Mouse (Mus musculus): Measurements from ENCODE around the gene Tmem54. TPM values are rescaled to one million over a fixed set of nuclear protein-coding genes. Genes with fewer than 3 reads are reported as not detected.

The Tmem54 gene
- polyA plus RNA-seq, 1 experiment from 2014 or later = 45.9 TPM

DNA sequence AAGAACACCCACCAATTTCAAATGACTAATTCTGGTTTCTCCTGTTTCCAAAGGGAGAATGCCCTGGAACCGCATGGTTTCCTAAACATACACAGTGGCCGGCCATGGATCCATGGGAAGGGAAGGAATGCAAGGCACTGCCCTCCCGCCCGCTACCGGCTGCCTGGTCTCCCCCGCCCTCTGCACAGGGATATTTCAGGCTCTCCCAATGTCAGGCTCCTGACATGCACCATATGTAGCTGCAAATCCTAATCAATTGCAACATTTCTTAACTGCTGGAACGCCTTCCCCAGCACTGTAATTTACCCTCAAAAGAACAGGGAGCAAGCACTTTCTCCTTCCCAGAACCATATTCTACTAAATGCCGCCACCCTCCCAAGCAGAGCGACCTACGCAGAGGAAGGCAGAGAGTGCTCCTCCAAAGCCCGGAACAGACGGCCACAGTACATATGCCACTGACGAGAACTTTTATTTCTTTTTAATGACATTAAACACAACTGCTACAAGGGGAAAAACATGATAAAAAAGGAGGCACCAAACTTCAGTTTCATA, 42.3 kb downstream of the Tmem54 start:
- 71% methylated on average over 13 of the region's 13 CpGs for WGBS
- DNase-seq (ENCODE audit: low spot score) = peak; percentile 47
- Histone ChIP-seq H3K9ac (ENCODE audit: low read length) (no peak overlapping the region), H3K4me2 (ENCODE audit: low read length) (no peak overlapping the region), H3K4me1 (replicated peaks; ENCODE audit: control insufficient read depth, insufficient read depth, low read length) (peaks cover 8% of the 10 kb centered on the region; the same call in 1 of the 2 replicates), H3K4me3 (ENCODE audit: low read depth, low read length) (no peak overlapping the region), H3K9me3 (ENCODE audit: control insufficient read depth, low read length) (no peaks in the 10 kb centered on the region), H3K27ac (ENCODE audit: low read depth) (no peak overlapping the region), H3K27me3 (replicated peaks; ENCODE audit: control insufficient read depth, insufficient read depth, low read length) (no peaks in the 10 kb centered on the region), H3K36me3 (ENCODE audit: control insufficient read depth, insufficient read depth, low read length) (peaks cover 45% of the 10 kb centered on the region)
- ATAC-seq (replicated peaks; ENCODE audit: low FRiP score, low TSS enrichment, low read depth) = no peak

GRCm38 (mm10) chr4:129149321-129149720, 44.0 kb downstream of the Tmem54 start:
- Histone ChIP-seq H3K4me2 (ENCODE audit: low read length) (no peak overlapping the region), H3K4me3 (ENCODE audit: low read depth, low read length) (no peak overlapping the region), H3K27me3 (replicated peaks; ENCODE audit: control insufficient read depth, insufficient read depth, low read length) (no peaks in the 10 kb centered on the region), H3K36me3 (ENCODE audit: control insufficient read depth, insufficient read depth, low read length) (peaks cover 58% of the 10 kb centered on the region), H3K9me3 (ENCODE audit: control insufficient read depth, low read length) (no peaks in the 10 kb centered on the region), H3K27ac (ENCODE audit: low read depth) (no peak overlapping the region), H3K4me1 (replicated peaks; ENCODE audit: control insufficient read depth, insufficient read depth, low read length) (peaks cover 4% of the 10 kb centered on the region; the same call in 1 of the 2 replicates), H3K9ac (ENCODE audit: low read length) (no peak overlapping the region)
- WGBS = 82% methylated on average over 1 of the region's 1 CpGs
- ATAC-seq (replicated peaks; ENCODE audit: low FRiP score, low TSS enrichment, low read depth) (no peak), DNase-seq (ENCODE audit: low spot score) (no peak)

DNA sequence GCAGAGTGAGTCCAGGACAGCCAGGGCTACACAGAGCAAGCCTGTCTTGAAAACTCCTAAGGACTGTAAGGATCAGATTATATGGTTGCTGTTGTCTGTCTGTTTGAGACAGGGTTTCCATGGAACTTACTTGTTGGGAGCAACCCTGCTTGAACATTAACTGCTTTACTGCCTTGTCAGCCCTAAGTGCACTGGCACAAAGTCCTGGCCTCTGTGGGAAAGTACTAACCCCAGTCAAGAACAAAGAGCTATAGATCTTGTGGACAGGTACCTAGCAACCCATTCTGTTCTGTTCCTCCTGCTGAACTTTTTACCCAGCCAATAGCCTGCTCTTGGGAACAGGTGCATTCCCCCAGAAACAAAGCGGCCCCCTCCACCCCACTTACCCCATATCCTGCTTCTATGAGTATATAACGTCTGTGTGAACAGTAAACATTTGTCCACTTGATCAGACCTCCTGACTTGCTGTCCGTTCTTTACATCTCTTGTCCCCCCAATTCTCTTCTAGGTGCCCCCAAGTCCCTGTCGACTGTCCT, 46.0 kb downstream of the Tmem54 start:
- peaks cover 4% of the 10 kb centered on the region; the same call in 1 of the 2 replicates for H3K4me1 ChIP-seq (replicated peaks; ENCODE audit: control insufficient read depth, insufficient read depth, low read length)
- no peak overlapping the region for H3K4me3 ChIP-seq (ENCODE audit: low read depth, low read length)
- H3K9me3 ChIP-seq (ENCODE audit: control insufficient read depth, low read length) = no peaks in the 10 kb centered on the region
- no peak overlapping the region for H3K4me2 ChIP-seq (ENCODE audit: low read length)
- H3K36me3 ChIP-seq (ENCODE audit: control insufficient read depth, insufficient read depth, low read length) = peaks cover 75% of the 10 kb centered on the region
- no peaks in the 10 kb centered on the region for H3K27me3 ChIP-seq (replicated peaks; ENCODE audit: control insufficient read depth, insufficient read depth, low read length)
- DNase-seq (ENCODE audit: low spot score) = no peak
- no peak overlapping the region for H3K9ac ChIP-seq (ENCODE audit: low read length)
- WGBS = 77% methylated on average over 4 of the region's 4 CpGs
- no peak overlapping the region for H3K27ac ChIP-seq (ENCODE audit: low read depth)
- ATAC-seq (replicated peaks; ENCODE audit: low FRiP score, low TSS enrichment, low read depth) = no peak

DNA sequence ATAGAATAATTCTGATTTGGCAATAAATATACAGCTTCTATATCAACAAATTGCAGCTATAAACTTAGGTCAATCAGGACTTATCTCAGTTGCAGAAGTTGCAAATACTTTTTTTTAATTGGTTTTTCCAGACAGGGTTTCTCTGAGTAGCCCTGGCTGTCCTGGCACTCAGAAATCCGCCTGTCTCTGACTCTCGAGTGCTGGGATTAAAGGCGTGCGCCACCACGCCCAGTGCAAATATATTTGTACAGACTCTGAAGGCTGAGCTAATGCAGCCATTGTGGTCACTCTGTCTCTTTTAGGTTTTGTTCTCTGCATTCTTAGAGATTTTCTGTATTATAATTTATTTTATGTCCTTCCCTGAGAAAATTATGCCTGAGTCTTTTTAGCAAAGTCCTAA, 52.2 kb downstream of the Tmem54 start:
- no peaks in the 10 kb centered on the region for H3K9me3 ChIP-seq (ENCODE audit: control insufficient read depth, low read length)
- ATAC-seq (replicated peaks; ENCODE audit: low FRiP score, low TSS enrichment, low read depth) = no peak
- WGBS = 68% methylated on average over 5 of the region's 5 CpGs
- H3K4me2 ChIP-seq (ENCODE audit: low read length) = no peak overlapping the region
- H3K36me3 ChIP-seq (ENCODE audit: control insufficient read depth, insufficient read depth, low read length) = peaks cover 63% of the 10 kb centered on the region
- no peaks in the 10 kb centered on the region for H3K4me1 ChIP-seq (replicated peaks; ENCODE audit: control insufficient read depth, insufficient read depth, low read length)
- H3K9ac ChIP-seq (ENCODE audit: low read length) = no peak overlapping the region
- DNase-seq (ENCODE audit: low spot score) = no peak
- 0 out of 2 replicates have a peak overlapping the region, but pooled peaks have one; percentile 9 for H3K27ac ChIP-seq (ENCODE audit: low read depth)
- H3K4me3 ChIP-seq (ENCODE audit: low read depth, low read length) = no peak overlapping the region
- H3K27me3 ChIP-seq (replicated peaks; ENCODE audit: control insufficient read depth, insufficient read depth, low read length) = no peaks in the 10 kb centered on the region

DNA sequence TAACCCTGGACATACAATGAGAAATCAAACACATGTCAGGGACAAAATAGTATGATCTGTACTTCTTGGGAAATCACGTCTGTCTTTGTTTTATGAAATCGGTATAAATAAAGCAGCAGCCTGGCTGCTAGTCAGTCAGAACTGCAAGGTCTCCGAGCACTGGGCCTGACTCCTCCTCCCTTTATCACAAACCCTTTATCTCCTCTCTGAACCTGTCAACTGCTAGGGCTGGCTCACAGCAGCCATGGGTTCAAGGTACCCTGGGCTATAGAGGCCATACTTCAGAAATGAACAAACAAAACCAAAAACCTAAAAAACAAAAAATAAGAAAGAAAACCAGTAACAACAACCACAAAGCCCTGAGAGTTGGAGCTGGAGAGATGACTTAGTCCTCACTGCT, 53.2 kb downstream of the Tmem54 start:
- DNase-seq (ENCODE audit: low spot score) = no peak
- Histone ChIP-seq H3K9ac (ENCODE audit: low read length) (no peak overlapping the region), H3K4me3 (ENCODE audit: low read depth, low read length) (no peak overlapping the region), H3K4me2 (ENCODE audit: low read length) (no peak overlapping the region), H3K27me3 (replicated peaks; ENCODE audit: control insufficient read depth, insufficient read depth, low read length) (no peaks in the 10 kb centered on the region), H3K4me1 (replicated peaks; ENCODE audit: control insufficient read depth, insufficient read depth, low read length) (no peaks in the 10 kb centered on the region), H3K27ac (ENCODE audit: low read depth) (no peak overlapping the region), H3K9me3 (ENCODE audit: control insufficient read depth, low read length) (no peaks in the 10 kb centered on the region), H3K36me3 (ENCODE audit: control insufficient read depth, insufficient read depth, low read length) (peaks cover 57% of the 10 kb centered on the region)
- 59% methylated on average over 3 of the region's 3 CpGs for WGBS
- ATAC-seq (replicated peaks; ENCODE audit: low FRiP score, low TSS enrichment, low read depth) = no peak

DNA sequence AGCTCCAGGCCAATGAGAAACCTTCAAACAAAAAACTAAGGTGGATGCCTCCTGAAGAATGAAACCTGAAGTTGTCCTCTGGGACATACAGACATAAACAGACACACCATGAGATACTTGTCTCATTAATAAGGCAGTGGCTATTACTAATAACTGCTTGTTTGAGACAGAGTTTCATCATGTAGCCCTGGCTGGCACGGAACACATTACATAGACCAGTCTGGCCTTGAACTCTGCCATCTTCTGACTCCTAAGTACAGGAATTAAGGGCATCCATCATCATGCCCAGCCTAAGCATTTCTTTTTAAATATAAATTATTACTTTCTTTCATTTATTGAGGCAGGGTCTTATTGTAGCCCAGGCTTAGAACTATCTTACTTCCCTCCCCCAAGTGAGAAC, 55.7 kb downstream of the Tmem54 start:
- Histone ChIP-seq H3K9ac (ENCODE audit: low read length) (no peak overlapping the region), H3K4me1 (replicated peaks; ENCODE audit: control insufficient read depth, insufficient read depth, low read length) (no peaks in the 10 kb centered on the region), H3K9me3 (ENCODE audit: control insufficient read depth, low read length) (no peaks in the 10 kb centered on the region), H3K27ac (ENCODE audit: low read depth) (no peak overlapping the region), H3K27me3 (replicated peaks; ENCODE audit: control insufficient read depth, insufficient read depth, low read length) (no peaks in the 10 kb centered on the region), H3K4me2 (ENCODE audit: low read length) (no peak overlapping the region), H3K36me3 (ENCODE audit: control insufficient read depth, insufficient read depth, low read length) (peaks cover 51% of the 10 kb centered on the region), H3K4me3 (ENCODE audit: low read depth, low read length) (no peak overlapping the region)
- no peak for ATAC-seq (replicated peaks; ENCODE audit: low FRiP score, low TSS enrichment, low read depth)
- no peak for DNase-seq (ENCODE audit: low spot score)
- 90% methylated on average over 1 of the region's 1 CpGs for WGBS

Other genes starting within 250 kb of the Tmem54 start
- 6.5 and 6.6 TPM in 2 replicates for gene Trim62, start 222.0 kb upstream of the Tmem54 start, polyA plus RNA-seq (2014; fragmentation: Nextera tagmentation; extraction: Ambion mirVana)
- 17.5 and 20.1 TPM in 2 replicates for gene Azin2, start 143.1 kb upstream of the Tmem54 start, polyA plus RNA-seq (2014; fragmentation: Nextera tagmentation; extraction: Ambion mirVana)
- 183 and 184 TPM in 2 replicates for gene Ak2, start 113.6 kb upstream of the Tmem54 start, polyA plus RNA-seq (2014; fragmentation: Nextera tagmentation; extraction: Ambion mirVana)
- gene Rnf19b, start 47.3 kb upstream of the Tmem54 start, polyA plus RNA-seq (2014; fragmentation: Nextera tagmentation; extraction: Ambion mirVana) = 7.4 and 8.4 TPM in 2 replicates
- gene Hpca, start 16.5 kb downstream of the Tmem54 start, polyA plus RNA-seq (2014; fragmentation: Nextera tagmentation; extraction: Ambion mirVana) = 2.2 and 2.7 TPM in 2 replicates
- 1.7 and 2.4 TPM in 2 replicates for gene Fndc5, start 31.5 kb downstream of the Tmem54 start, polyA plus RNA-seq (2014; fragmentation: Nextera tagmentation; extraction: Ambion mirVana)
- 14.6 and 19.5 TPM in 2 replicates for gene S100pbp, start 84.2 kb downstream of the Tmem54 start, polyA plus RNA-seq (2014; fragmentation: Nextera tagmentation; extraction: Ambion mirVana)
- 92.9 and 97.2 TPM in 2 replicates for gene Yars, start 84.2 kb downstream of the Tmem54 start, polyA plus RNA-seq (2014; fragmentation: Nextera tagmentation; extraction: Ambion mirVana)
- 7.2 and 7.4 TPM in 2 replicates for gene C77080, start 155.9 kb downstream of the Tmem54 start, polyA plus RNA-seq (2014; fragmentation: Nextera tagmentation; extraction: Ambion mirVana)
- gene Sync, start 182.1 kb downstream of the Tmem54 start, polyA plus RNA-seq (2014; fragmentation: Nextera tagmentation; extraction: Ambion mirVana) = 1.3 and 2.1 TPM in 2 replicates
- 333 and 352 TPM in 2 replicates for gene Rbbp4, start 229.8 kb downstream of the Tmem54 start, polyA plus RNA-seq (2014; fragmentation: Nextera tagmentation; extraction: Ambion mirVana)
- gene Zbtb8os, start 230.1 kb downstream of the Tmem54 start, polyA plus RNA-seq (2014; fragmentation: Nextera tagmentation; extraction: Ambion mirVana) = 46.9 and 51.3 TPM in 2 replicates

Data from intestine, embryonic 14.5 days (tissue).